Mouse (Mus musculus) hindbrain, embryonic 13.5 days (tissue): Measurements from ENCODE around the gene Arhgap30. TPM values are rescaled to one million over a fixed set of nuclear protein-coding genes. Genes with fewer than 3 reads are reported as not detected.

Experiments
- ATAC-seq: fragments of 200-750 bp; cut with Nextera tagmentation; 2 replicates; pipeline ENCODE4 v1.8.0; 2017; ENCODE audit warnings: moderate TSS enrichment; ENCODE audit not compliant: low FRiP score
- H3K27ac ChIP-seq: fragments of 300-500 bp; sonication (generic); 2 replicates; pipeline ENCODE4 v1.5.1; 2015; ENCODE audit warnings: inconsistent platforms, mild to moderate bottlenecking, moderate library complexity
- H3K27me3 ChIP-seq: fragments of 300-500 bp; sonication (generic); 2 replicates; pipeline ENCODE4 v1.6.1; 2015; ENCODE audit warnings: mild to moderate bottlenecking, inconsistent platforms
- H3K36me3 ChIP-seq: fragments of 300-500 bp; sonication (generic); 2 replicates; pipeline ENCODE4 v1.6.1; 2015; ENCODE audit warnings: mild to moderate bottlenecking, inconsistent platforms
- H3K4me1 ChIP-seq: fragments of 300-500 bp; sonication (generic); replicated peaks from 2 replicates; pipeline ENCODE4 v1.6.1; 2015; ENCODE audit warnings: inconsistent platforms
- H3K4me2 ChIP-seq: fragments of 300-500 bp; sonication (generic); 2 replicates; pipeline ENCODE4 v1.6.1; 2015; ENCODE audit warnings: inconsistent platforms, mild to moderate bottlenecking, moderate library complexity
- H3K4me3 ChIP-seq: fragments of 300-500 bp; sonication (generic); 2 replicates; pipeline ENCODE4 v1.5.1; 2015; ENCODE audit warnings: mild to moderate bottlenecking, inconsistent platforms
- H3K9ac ChIP-seq: fragments of 300-500 bp; sonication (generic); 2 replicates; pipeline ENCODE4 v1.6.1; 2015; ENCODE audit warnings: mild to moderate bottlenecking, inconsistent platforms
- H3K9me3 ChIP-seq: fragments of 300-500 bp; sonication (generic); 2 replicates; pipeline ENCODE4 v1.6.1; 2016; ENCODE audit warnings: inconsistent platforms
- WGBS: fragments of 180-500 bp; shearing (Covaris S2); methylation state at CpG from one replicate; pipeline ENCODE4 v1.1.7; 2015; 5-methylcytosine and 5-hydroxymethylcytosine counted together
- polyA plus RNA-seq: library from polyadenylated mRNA; unstranded; fragments of >200 nt; fragmentation: Nextera tagmentation; extraction: Ambion mirVana; gene quantifications from 2 replicates; pipeline ENCODE4 v1.2.1, GENCODE M21; 2015

Arhgap30 gene
- polyA plus RNA-seq, 1 experiment from 2014 or later = 1.0 TPM

DNA sequence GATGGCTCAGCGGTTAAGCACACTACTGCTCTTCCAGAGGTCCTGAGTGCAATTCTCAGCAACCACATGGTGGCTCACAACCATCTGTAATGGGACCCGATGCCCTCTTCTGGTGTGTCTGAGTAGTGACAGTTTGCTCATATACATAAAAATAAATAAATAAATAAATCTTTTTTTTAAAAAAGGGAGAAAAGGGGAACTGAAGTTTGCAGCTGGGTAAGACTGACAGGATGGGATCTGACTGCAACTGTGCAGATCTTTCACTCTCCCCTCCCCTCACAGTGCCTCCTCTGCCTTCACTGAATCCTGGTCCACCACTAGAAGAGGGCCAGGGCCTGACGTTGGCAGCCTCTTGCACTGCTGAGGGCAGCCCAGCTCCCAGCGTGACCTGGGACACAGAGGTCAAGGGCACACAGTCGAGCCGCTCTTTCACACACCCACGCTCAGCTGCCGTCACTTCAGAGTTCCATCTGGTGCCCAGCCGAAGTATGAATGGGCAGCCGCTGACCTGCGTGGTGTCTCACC is 6.6 kb upstream of the Arhgap30 start:
- H3K4me3 ChIP-seq = no peak overlapping the region
- 79% methylated on average over 11 of the region's 11 CpGs for WGBS
- H3K36me3 ChIP-seq = no peaks in the 10 kb centered on the region
- peaks cover 13% of the 10 kb centered on the region for H3K4me1 ChIP-seq
- H3K4me2 ChIP-seq = no peak overlapping the region
- H3K9ac ChIP-seq = no peak overlapping the region
- peaks cover 15% of the 10 kb centered on the region; the same call in 1 of the 2 replicates for H3K27me3 ChIP-seq
- no peak for ATAC-seq
- H3K27ac ChIP-seq = no peak overlapping the region
- no peaks in the 10 kb centered on the region for H3K9me3 ChIP-seq

DNA sequence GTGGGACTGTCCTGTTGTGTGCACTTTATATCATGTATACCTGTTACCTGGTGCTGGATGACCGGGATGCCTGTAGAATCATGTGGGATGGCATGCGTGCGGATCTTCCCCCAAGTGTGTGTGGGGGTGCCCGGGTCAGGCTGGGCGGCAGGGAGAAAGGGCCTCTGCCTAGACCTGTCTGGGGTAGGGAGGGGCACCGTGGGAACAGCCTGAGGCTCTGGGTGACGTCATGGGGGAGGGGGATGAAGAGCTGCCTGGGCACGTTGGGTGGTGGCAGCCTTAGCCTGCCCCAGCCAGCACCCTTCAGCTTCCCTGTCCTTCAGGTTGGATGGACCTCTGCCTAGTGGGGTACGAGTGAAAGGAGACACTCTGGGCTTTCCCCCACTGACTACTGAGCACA is 4.4 kb upstream of the Arhgap30 start:
- Histone ChIP-seq H3K36me3 (no peaks in the 10 kb centered on the region), H3K27ac (no peak overlapping the region), H3K9me3 (no peaks in the 10 kb centered on the region), H3K4me3 (no peak overlapping the region), H3K9ac (no peak overlapping the region), H3K4me1 (peaks cover 15% of the 10 kb centered on the region), H3K4me2 (no peak overlapping the region), H3K27me3 (peaks cover 13% of the 10 kb centered on the region; the same call in 1 of the 2 replicates)
- 75% methylated on average over 9 of the region's 9 CpGs for WGBS
- ATAC-seq = no peak

DNA sequence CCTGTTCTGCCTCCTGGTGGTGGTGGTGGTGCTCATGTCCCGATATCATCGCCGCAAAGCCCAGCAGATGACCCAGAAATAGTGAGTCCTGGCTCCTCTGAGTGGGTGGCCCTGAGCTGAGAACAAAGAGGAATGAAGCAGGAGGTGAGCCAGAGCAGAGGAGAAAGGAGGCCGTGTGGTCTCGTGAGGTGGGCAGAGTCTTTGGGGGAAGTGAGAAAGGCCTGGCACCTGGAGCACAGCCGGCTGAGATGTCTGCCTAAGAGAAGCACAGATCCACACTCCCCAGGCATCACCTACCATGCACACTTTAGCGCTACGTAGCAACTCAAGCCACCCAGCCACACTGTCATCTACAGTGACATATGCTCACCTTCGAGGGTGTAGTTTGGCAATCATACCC is 3.6 kb upstream of the Arhgap30 start:
- no peak overlapping the region for H3K4me3 ChIP-seq
- H3K27ac ChIP-seq = no peak overlapping the region
- peaks cover 8% of the 10 kb centered on the region for H3K4me1 ChIP-seq
- no peaks in the 10 kb centered on the region for H3K9me3 ChIP-seq
- H3K4me2 ChIP-seq = no peak overlapping the region
- 64% methylated on average over 9 of the region's 9 CpGs for WGBS
- no peak overlapping the region for H3K9ac ChIP-seq
- no peaks in the 10 kb centered on the region for H3K36me3 ChIP-seq
- peaks cover 7% of the 10 kb centered on the region; the same call in 1 of the 2 replicates for H3K27me3 ChIP-seq
- ATAC-seq = no peak

DNA sequence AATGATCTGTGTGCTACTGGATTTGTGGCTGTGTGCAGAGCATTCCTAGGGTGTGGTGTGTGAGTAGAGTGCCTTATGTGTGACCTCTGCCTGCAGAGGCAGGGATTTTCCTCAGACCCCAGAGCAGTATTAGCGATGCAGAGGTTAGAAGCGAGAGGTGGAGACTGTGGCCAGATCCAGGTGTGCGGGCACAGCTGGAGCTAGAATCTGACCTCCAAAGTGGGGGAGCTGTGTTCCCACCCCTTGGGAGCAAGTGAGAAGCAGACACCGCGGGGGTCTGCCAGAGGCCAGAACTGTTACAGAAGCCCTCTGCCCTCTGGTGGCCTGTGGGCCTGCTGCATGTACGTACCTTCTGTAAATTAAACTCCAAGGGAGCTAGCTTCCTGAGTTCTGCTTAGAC is 1.7 kb upstream of the Arhgap30 start:
- Histone ChIP-seq H3K27ac (no peak overlapping the region), H3K27me3 (no peaks in the 10 kb centered on the region), H3K4me3 (no peak overlapping the region), H3K9ac (peak overlapping the region; percentile 49; the same call in 1 of the 2 replicates), H3K36me3 (no peaks in the 10 kb centered on the region), H3K4me1 (peaks cover 3% of the 10 kb centered on the region), H3K4me2 (no peak overlapping the region), H3K9me3 (no peaks in the 10 kb centered on the region)
- no peak for ATAC-seq
- WGBS = 21% methylated on average over 6 of the region's 6 CpGs

DNA sequence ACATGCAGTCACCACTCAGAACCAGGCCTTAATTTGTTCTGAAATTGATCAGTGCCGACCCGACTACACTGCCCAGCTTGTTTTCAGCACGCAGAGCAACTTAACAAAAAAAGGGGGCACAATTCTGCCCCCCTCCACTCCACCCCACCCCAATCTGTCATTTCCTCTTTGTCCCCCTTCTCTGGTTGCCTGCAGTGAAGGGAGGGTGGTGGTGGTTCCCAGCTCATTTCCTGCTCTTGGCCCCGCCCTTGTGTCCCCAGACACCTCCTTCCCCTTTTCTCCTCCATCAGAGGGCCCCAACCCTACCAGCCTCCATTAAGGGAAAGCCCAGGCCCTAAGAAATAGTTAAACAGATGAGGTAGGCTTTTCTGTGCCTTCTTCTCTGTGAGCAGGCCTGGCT is 1.3 kb downstream of the Arhgap30 start:
- Histone ChIP-seq H3K4me3 (no peak overlapping the region), H3K9ac (no peak overlapping the region), H3K27me3 (0 out of 2 replicates have a peak, but pooled peaks cover 6% of the 10 kb centered on the region), H3K4me2 (no peak overlapping the region), H3K36me3 (no peaks in the 10 kb centered on the region), H3K4me1 (peaks cover 3% of the 10 kb centered on the region), H3K9me3 (no peaks in the 10 kb centered on the region), H3K27ac (no peak overlapping the region)
- no peak for ATAC-seq
- WGBS = 77% methylated on average over 4 of the region's 4 CpGs

DNA sequence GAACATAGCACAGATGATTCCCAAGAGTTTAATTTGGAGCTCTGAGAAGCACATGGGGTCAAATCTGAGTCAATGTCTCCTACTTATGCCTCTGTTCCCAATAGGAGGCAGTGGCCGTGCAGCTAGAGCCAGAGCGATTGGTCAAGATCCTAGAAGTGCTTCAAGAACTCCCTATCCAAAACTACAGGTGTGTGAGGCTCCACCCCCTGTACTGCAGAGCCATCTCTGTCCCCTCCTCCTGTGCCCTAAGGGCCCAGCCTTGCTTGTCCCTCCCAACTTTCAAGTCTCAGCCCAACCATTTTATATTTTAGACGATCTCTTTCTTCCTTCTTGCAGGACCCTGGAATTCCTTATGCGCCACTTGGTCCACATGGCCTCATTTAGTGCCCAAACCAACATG is 13.1 kb downstream of the Arhgap30 start:
- no peak for ATAC-seq
- no peaks in the 10 kb centered on the region for H3K9me3 ChIP-seq
- H3K9ac ChIP-seq = no peak overlapping the region
- H3K27me3 ChIP-seq = peaks cover 10% of the 10 kb centered on the region
- no peak overlapping the region for H3K4me2 ChIP-seq
- WGBS = 78% methylated on average over 4 of the region's 4 CpGs
- H3K27ac ChIP-seq = no peak overlapping the region
- H3K4me1 ChIP-seq = no peaks in the 10 kb centered on the region
- H3K4me3 ChIP-seq = no peak overlapping the region
- H3K36me3 ChIP-seq = no peaks in the 10 kb centered on the region

DNA sequence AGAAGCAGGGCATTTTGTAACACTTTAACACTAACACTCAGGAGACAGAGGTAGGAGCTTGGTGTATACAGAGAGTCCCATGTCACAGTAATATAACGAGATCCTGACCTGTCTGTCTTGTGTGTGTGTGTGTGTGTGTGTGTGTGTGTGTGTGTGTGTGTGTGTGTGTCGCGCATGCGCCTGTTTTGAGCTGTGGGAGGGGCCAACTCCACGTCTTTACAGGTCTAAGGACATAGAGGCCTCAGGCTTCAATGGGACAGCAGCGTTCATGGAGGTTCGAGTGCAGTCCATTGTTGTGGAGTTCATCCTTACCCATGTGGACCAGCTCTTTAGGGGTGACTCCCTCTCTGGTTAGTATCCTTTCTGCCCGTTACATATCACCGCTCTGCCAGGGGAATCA is 14.2 kb downstream of the Arhgap30 start:
- ATAC-seq = no peak
- Histone ChIP-seq H3K4me1 (no peaks in the 10 kb centered on the region), H3K4me2 (no peak overlapping the region), H3K9me3 (no peaks in the 10 kb centered on the region), H3K27me3 (peaks cover 19% of the 10 kb centered on the region), H3K9ac (no peak overlapping the region), H3K4me3 (no peak overlapping the region), H3K36me3 (no peaks in the 10 kb centered on the region), H3K27ac (no peak overlapping the region)
- WGBS = 83% methylated on average over 6 of the region's 9 CpGs

DNA sequence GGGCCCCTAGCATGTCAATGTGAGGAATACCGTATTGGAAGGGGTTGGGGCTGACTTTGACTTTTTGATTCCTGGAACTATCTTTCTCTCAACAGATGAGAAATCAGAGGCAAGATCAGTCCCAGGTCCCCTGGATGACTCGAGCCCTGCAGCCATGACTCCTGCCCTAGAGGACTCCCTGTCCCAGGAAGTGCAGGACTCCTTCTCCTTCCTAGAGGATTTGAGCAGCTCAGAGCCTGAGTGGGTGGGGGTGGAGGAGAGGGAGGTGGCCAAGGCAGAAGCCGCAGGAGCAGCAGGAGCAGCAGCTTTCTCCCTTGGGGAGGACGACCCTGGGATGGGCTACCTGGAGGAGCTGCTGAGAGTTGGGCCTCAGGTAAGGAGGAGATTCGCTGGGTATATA is 18.5 kb downstream of the Arhgap30 start:
- no peak for ATAC-seq
- H3K4me2 ChIP-seq = no peak overlapping the region
- H3K27ac ChIP-seq = no peak overlapping the region
- 88% methylated on average over 5 of the region's 5 CpGs for WGBS
- H3K4me3 ChIP-seq = no peak overlapping the region
- no peak overlapping the region for H3K9ac ChIP-seq
- H3K9me3 ChIP-seq = no peaks in the 10 kb centered on the region
- H3K27me3 ChIP-seq = peaks cover 33% of the 10 kb centered on the region
- no peaks in the 10 kb centered on the region for H3K4me1 ChIP-seq
- H3K36me3 ChIP-seq = no peaks in the 10 kb centered on the region

DNA sequence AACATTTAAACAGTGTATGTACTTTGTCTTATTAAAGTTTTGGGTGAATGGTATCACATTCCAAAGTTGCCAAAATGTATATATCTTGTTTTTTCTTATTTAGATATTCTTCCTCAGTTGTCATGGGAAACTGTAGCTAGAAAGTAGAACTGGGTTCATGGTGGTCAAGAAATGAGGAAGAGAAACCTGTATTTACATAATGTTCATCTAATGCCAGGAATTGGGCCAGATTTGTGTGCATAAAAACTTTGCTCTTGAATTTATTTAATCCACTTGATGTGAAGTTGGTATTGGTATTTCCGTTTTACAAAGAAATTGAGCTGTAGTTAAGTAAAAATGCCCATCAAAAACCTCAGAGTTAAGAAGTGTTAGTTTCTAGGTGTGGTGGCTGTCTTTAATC is 21.5 kb downstream of the Arhgap30 start:
- Histone ChIP-seq H3K27me3 (peaks cover 28% of the 10 kb centered on the region), H3K4me2 (no peak overlapping the region), H3K9ac (no peak overlapping the region), H3K4me3 (peak overlapping the region; percentile 92; the same call in 1 of the 2 replicates), H3K4me1 (peaks cover 22% of the 10 kb centered on the region), H3K27ac (no peak overlapping the region), H3K36me3 (peaks cover 7% of the 10 kb centered on the region), H3K9me3 (no peaks in the 10 kb centered on the region)
- 91% methylated on average over 1 of the region's 1 CpGs for WGBS
- no peak for ATAC-seq

DNA sequence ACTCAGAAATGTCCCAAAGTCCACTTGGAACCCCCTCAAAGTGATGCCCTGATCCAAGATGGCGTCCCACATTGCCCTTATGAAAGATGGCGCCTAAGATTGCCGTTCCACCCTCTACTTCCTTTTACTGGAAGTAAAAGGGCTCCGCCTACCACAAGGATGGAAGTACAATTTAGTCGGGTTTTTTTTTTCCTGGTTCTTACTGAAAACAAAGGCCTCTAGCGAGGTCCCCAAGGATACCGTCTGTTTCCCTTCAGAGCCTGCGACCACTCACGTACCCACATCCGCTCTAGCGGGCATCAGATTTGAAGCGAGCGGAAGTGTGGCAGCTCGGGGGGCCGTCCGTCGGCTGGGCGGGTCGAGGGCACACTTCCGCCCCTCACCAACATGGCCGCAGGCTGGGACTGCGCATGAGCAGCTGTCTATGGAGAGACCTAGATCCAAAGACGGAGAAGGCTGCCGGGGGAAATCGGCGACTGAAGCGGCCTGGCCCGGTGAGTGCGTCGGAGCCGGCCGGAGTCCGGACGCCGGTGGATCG is 22.3 kb downstream of the Arhgap30 start, which contains the start of gene Usf1:
TSS of gene Usf1 (plus strand) at position 367 of the 538 bp plus-strand sequence.
- peaks cover 28% of the 10 kb centered on the region for H3K27me3 ChIP-seq
- peak; percentile 98 for ATAC-seq
- no peaks in the 10 kb centered on the region for H3K9me3 ChIP-seq
- 1% methylated on average over 36 of the region's 36 CpGs for WGBS
- H3K27ac ChIP-seq = peak within 1 kb of the TSS; percentile 97
- peaks cover 15% of the 10 kb centered on the region for H3K36me3 ChIP-seq
- peak within 1 kb of the TSS; percentile 60 for H3K4me2 ChIP-seq
- H3K4me1 ChIP-seq = peaks cover 22% of the 10 kb centered on the region
- peak within 1 kb of the TSS; percentile 98 for H3K9ac ChIP-seq
- H3K4me3 ChIP-seq = peak within 1 kb of the TSS; percentile 92

DNA sequence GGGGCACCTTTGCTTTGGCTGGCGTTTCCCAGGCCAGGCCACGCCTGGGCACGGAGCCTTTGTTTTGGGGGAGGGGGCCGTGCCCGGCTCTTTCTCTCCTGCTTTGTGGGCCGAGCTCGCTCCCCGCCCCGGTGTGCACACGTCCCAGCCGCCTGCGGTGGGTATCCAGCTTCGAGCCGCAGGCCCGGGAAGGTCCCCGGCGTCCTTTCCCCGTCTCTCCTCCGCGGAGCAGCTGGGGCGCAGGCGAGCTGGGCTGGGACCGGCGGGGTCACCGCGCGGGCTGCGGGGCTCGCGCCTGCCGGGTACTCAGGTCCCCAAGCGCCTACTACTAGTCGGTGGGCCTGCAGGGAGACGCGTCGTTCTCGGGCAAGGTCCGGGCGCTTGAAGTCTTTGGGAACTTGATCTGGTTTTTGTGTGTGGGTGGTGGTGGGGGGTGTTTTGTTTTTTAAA is 22.8 kb downstream of the Arhgap30 start:
- WGBS = 0% methylated on average over 39 of the region's 39 CpGs
- no peaks in the 10 kb centered on the region for H3K9me3 ChIP-seq
- peak overlapping the region; percentile 98 for H3K9ac ChIP-seq

DNA sequence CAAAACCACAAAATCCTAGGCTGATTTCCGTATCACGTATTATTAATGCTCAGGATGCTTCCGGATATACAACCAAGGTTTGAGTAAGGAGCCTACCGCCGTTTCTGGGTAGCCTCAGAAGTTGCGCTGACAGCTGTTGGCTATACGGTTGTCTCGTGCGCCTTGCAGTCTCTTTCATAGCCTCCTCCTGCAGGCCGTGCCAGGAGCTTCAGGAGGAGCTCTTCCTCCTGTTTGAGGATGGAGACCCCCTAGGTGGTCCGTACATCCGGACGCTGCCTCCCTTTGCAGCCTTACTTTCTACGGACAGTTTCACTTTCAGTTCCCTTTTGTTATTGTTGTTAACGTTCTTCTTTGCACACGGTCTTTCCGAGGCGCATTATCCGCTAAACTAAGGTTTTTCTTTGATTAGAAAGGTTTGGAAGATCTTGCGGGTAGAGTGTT is 23.3 kb downstream of the Arhgap30 start:
- peak overlapping the region; percentile 60 for H3K4me2 ChIP-seq
- peak overlapping the region; percentile 98 for H3K9ac ChIP-seq
- peak; percentile 29 for ATAC-seq
- peaks cover 22% of the 10 kb centered on the region for H3K4me1 ChIP-seq
- peak overlapping the region; percentile 97 for H3K27ac ChIP-seq
- H3K9me3 ChIP-seq = no peaks in the 10 kb centered on the region
- 2% methylated on average over 20 of the region's 20 CpGs for WGBS
- peaks cover 25% of the 10 kb centered on the region for H3K36me3 ChIP-seq
- peak overlapping the region; percentile 92 for H3K4me3 ChIP-seq
- H3K27me3 ChIP-seq = peaks cover 23% of the 10 kb centered on the region

More for the DNA sequence above, 22.8 kb downstream of the Arhgap30 start:
- Histone ChIP-seq H3K36me3 (peaks cover 20% of the 10 kb centered on the region), H3K27ac (peak overlapping the region; percentile 97), H3K4me2 (peak overlapping the region; percentile 60), H3K27me3 (peaks cover 24% of the 10 kb centered on the region), H3K4me1 (peaks cover 22% of the 10 kb centered on the region), H3K4me3 (peak overlapping the region; percentile 92)
- ATAC-seq = peak; percentile 81

DNA sequence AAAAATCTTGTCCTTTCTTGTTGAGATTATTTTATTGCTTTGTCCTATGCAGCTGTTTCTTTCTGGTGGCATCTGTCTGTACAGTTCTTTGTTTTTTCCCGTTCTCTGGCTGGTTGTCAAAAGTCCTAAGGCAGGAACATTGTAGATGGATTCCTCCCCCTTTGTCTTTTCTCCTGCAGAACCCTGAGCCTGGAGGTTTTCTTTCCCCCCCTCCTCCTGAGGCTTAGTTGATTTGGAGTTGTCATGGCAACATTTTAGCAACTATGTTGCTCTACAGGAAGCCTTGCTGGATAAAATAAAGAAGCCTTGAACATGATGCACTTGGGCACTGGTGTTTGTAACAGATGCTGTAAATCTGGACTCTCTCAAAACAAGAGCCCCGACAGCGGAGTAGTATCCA is 23.7 kb downstream of the Arhgap30 start:
- H3K9ac ChIP-seq = peak overlapping the region; percentile 98
- 0 out of 2 replicates have a peak, but pooled peaks have one; percentile 9 for ATAC-seq
- peak overlapping the region; percentile 97 for H3K27ac ChIP-seq
- peaks cover 29% of the 10 kb centered on the region for H3K36me3 ChIP-seq
- peaks cover 20% of the 10 kb centered on the region for H3K27me3 ChIP-seq
- peaks cover 22% of the 10 kb centered on the region for H3K4me1 ChIP-seq
- 25% methylated on average over 3 of the region's 3 CpGs for WGBS
- peak overlapping the region; percentile 60 for H3K4me2 ChIP-seq
- peak overlapping the region; percentile 92 for H3K4me3 ChIP-seq
- H3K9me3 ChIP-seq = no peaks in the 10 kb centered on the region
